Mouse (Mus musculus) c-Kit-positive CD71-positive TER-119-negative erythroid progenitor cells, embryonic 14.5 days (primary cell): Measurements from ENCODE around the gene Zfp760.
"Not testable (repeated sequence)": the region's sequence is repeated elsewhere in the genome, so short reads cannot be mapped to it uniquely, and the experiment has no call there.

Experiments
- DNase-seq: peaks from one replicate; pipeline ENCODE4 v3.0.0-alpha.2; 2013; ENCODE audit warnings: low read depth

The Zfp760 gene

DNA sequence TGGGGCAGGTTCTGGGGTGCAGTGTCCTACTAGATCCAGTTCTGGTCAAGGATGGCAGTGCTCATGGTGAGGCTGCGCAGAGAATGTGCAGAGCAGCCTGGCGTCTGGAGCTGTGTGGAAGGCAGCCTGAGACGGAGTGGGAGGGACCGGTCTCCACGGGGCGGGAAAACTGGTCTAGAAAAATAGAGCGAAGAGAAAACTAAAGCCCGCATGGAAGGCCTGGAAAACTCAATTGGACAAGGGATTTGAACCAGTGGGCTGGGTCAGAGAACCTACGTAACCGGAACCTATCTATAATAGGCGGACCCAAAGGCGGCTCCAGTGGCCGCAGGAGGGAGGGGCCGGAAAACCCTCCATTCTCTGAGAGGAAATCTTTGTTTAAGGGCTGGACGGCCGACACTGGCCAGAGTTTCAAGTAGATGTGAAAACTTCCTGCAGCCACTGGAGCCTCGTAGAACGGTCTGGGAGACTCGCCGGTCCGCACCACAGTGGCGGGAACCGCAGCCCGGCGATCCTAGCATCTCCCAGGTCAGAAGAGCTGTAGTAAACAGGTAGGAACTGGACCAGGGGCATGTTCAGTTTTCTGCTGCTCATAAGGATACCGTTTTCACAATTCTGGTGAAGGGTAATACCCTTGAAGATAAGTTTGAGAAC lies at the start of gene Zfp760:
Gene Zfp760, plus strand, starts transcription at position 399 of the 654 bp plus-strand sequence.
- peak; percentile 68 for DNase-seq

DNA sequence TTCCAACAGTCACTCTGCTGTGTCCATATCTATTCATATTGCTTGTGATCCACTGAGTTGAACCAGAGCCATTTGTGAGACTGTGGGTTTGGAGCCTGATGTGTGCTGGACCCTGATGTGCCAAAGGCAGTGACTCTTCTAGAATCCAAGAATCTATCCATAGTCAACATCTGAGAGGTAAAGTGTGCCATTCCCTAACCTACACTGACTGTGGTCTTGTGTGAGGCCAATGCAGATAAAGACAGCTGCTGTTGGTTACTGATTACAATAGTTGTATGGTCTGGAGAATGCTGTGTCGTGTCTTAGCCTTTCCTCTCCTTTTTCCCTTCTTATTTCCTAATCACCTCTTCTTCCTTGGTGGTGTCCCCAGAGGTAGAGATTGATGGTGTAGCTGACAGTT lies 28.7 kb upstream of the Zfp760 start:
- DNase-seq, result peak; percentile 21

- DNase-seq, result peak; percentile 92
Observed at GRCm38 (mm10) chr17:21679273-21680018, 28.1 kb upstream of the Zfp760 start.

DNA sequence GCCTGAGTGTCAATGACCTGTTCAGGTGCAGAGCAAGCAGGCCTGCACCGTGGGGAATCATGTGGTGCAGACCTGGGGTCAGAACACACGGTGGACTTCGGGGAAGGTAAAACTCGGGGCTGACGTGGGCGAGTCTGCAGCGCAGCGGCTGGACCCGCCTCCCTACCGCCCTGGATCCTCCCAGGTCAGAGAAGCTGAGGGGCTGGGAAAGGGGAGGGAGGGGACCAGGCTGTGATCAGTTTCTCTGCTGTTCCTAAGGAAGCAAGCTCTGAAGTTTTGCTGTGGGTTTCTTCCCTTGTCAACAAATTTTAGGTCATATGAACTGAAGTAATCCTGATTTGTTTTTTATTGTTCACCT lies 27.5 kb upstream of the Zfp760 start:
- peak; percentile 21 for DNase-seq

DNA sequence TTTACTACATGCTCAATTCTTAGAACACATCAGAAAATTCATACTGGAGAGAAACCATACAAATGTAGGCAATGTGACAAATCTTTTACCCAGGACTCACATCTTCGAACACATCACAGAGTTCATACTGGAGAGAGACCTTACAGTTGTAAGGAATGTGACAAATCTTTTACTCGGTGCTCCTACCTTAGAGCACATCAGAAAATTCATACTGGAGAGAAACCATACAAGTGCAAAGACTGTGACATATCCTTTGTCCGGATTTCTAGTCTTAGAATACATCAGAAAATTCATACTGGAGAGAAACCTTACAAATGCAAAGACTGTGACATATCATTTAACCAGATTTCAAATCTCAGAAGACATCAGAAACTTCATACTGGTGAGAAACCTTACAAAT lies 16.0 kb upstream of the Zfp760 start, which contains the start of gene Gm10226:
Gene Gm10226, plus strand, starts transcription at position 301 of the 400 bp plus-strand sequence.
- no peak for DNase-seq

- no peak for DNase-seq
Observed at GRCm38 (mm10) chr17:21693342-21693741, 14.2 kb upstream of the Zfp760 start.

DNA sequence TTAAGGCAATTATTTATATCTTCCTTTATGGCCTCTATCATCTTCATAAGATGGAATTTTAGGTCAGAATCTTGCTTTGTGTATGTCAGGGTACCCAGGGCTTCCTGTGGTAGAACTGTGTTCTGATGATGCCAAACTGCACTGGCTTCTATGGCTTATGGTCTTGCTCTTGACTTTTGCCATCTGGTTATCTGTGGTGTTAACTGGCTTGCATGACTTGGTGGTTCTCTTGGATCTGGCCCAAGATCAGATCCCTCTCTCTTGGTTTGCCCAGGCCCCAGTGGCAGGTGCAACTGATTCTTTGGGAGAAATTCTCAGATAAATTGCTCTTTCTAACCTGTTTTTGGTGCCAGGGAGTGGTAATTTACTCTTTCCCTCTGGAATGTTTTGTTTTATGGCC lies 11.5 kb upstream of the Zfp760 start:
- DNase-seq, result no peak

- peak; percentile 76 for DNase-seq
Observed at GRCm38 (mm10) chr17:21702281-21703240, 5.0 kb upstream of the Zfp760 start.

GRCm38 (mm10) chr17:21703414-21703813 lies 4.1 kb upstream of the Zfp760 start:
- DNase-seq, result no peak

- DNase-seq, result no peak
Observed at GRCm38 (mm10) chr17:21708401-21708800, 860 bp downstream of the Zfp760 start.

GRCm38 (mm10) chr17:21730495-21730894 lies 23.0 kb downstream of the Zfp760 start, which contains the start of gene Zfp229:
Gene Zfp229 (plus strand): TSS chr17:21730795.
- not testable (repeated sequence) for DNase-seq

GRCm38 (mm10) chr17:21733049-21733448 lies 25.5 kb downstream of the Zfp760 start:
- DNase-seq, result no peak

- peak; percentile 69 for DNase-seq
Observed at GRCm38 (mm10) chr17:21733529-21734031, 26.0 kb downstream of the Zfp760 start.

- DNase-seq, result no peak
Observed at GRCm38 (mm10) chr17:21752791-21753190, 45.2 kb downstream of the Zfp760 start.

DNA sequence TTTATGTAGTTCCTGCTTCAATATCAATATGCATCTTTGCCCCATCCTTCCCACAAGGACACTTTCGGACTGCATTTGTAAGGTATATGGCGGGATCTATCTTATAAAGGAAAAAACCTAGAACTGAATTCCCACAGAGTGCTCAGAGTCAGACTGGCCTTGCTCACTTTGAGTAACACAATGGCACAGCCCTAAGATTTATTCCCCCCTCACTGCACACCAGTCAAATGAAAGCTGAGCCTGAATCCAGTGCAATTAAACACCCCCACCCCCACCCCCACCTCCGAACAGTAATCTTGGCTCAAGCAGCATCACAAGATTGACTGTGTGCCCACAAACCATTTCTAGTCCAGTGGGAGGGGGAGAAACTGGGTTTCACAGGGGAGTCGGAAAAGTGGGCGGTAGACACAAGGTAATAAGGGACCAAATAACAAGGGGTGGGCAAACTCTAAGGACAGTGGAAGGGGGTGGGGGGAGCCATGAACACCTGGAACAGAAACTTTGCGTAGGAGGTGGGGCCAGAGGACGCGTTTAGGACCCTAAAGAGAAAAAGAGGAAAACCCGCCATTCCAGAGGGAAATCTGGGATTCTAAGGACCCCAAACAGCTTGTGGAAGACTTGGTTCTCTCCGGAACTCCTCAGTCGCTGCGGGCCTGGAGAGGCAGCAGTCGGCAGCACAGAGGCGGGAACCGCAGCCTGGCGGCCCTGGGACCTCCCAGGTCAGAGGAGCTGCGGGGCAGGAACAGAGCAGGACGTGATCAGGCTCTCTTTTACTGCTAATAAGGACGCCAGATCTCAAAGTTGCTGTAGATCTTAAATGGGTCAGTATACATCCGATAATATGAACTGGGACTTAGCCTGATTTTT lies 46.0 kb downstream of the Zfp760 start:
- DNase-seq, result no peak

DNA sequence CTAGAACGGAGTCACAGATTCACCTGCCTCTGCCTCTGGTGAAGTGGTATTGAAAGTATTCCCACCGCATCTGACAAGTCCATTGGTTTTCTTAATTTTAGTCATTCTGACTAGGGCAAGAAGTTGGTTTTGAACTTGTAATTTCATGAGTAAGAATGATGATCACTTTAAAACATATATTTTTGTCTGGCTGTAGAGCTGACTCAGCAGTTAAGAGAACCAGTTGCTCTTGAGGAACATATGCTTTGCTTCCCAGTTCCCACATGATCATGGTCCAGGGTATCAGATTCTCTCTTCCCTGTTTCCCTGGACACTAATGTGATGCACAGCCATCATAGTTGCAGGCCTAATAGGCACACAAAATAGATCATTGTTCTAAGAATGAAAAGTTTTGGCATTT lies 62.8 kb downstream of the Zfp760 start:
- DNase-seq, result no peak
